Mouse (Mus musculus): ENCODE results near the gene Igfbp6.
"Not testable (repeated sequence)": the region's sequence is repeated elsewhere in the genome, so short reads cannot be mapped to it uniquely, and the experiment has no call there.

Igfbp6 gene

DNA sequence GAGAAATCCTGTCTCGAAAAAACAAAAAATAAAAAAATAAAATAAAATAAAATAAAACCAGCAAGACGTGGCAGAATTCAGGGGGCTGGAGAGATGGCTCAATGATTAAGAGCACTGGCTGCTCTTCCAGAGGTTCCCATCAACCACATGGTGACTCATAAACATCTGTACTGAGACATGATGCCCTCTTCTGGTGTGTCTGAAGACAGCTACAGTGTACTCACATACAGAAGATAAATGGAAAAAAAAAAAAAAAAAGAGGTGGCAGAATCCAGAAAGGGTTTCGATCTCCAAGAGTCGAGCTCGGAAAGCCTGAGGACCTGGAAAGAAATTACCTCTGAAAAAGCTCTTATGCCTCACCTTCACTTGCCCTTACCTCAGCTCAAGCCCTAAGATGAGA lies 3.0 kb upstream of the Igfbp6 start:
- no peak for DNase-seq

DNA sequence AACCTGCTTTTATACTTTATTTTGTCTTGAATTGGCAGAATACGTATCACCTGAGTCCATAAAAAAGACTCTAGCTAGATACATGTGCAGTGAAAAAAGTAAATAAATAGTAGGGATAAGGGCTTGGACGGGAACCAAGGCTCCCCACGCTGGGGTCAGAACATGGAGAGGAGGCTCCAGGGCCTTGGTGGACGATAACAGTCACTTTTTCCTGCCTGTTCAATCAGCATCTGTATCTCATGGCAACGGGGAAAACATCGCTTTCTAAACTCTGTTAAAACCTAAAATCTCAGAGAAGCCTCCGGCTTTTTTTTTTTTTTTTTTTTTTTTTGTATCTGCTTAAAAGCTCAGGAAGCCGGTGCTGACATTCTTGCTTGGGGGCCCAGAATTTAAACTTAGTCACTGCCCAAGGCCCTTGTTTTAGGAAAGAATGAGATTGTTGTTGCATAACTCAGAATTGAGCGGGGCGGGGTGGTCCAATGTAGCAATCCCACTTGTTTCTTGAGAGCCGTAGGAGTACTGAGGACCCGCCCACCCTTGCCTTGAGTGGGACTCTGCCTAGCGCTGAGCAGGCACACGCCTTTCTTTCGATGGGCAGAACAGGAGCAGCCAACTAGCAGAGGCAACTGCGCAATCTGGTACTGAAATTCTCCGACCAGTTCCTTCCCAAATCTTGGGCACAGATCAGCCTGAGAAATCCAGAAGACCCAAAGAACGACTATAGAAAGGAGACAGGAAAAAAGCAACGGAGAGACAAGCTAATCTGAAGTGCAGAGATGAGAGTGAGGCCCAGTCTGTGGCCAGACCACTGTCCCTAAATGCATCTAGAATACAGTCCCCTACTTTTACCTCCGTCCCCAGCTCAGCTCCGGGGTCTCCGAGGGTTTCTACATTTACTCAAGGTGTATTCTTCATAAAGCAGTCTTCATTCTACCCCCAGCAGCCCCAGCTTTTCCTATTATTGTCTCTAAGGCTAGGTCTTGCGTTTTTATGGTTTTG lies 949 bp upstream of the Igfbp6 start:
- DNase-seq: peak; percentile 81

DNA sequence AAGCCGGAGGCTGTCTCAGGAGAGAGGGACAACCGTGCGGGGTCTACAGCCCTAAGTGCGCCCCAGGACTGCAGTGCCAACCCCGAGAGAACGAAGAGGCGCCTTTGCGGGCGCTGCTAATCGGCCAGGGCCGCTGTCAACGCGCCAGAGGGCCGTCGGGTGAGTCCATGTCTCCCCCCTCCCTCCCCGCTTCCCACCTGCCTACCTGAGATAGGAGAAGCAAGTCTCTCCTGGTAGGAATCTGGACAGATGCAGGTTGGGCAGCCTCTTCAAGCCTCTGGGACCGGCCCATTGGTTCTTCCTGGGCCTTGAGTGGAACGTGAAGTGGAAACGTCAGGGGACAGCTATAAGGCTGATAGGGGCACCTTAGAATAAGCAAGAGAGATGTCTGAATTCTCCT lies 564 bp downstream of the Igfbp6 start:
- no peak for DNase-seq

DNA sequence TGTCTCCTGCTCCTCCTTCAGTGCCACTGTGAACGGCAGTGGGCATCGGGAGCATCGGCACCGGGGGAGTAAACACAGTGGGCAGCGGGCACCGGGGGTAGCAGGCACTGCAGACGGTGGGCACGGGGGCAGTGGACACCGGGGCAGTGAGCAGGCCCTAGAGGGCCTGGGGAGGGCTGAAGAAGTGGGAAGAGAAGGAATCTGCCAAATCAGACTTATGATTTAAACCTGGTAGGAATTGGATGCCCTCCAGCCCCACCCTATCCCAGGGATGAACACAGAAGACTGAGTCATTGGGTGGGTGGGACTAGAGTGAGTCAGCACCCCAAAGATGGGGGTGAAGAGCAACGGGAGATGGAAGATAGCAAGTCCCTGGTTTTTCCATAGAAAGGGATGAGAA lies 1.2 kb downstream of the Igfbp6 start:
- DNase-seq: peak; percentile 11

DNA sequence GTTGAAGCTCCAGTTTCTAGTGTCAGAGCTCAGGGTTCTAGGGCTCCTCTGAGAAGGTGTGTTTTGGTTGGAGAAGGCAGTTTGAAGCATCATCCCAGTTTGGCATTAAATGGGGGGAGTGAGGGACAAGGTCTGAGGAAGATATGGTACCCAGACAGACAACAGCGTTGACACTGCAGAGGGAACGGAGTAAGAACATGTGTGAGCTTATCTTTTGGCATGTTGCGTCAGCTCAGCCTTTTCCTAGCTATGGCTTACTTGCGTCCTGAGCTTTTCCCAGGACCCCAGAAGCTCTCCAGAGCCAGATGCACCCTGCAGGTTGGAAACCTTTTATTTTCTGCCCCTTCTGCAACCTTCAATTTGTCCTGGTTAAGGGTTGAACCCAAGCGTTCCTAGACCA lies 1.9 kb downstream of the Igfbp6 start:
- no peak for DNase-seq

DNA sequence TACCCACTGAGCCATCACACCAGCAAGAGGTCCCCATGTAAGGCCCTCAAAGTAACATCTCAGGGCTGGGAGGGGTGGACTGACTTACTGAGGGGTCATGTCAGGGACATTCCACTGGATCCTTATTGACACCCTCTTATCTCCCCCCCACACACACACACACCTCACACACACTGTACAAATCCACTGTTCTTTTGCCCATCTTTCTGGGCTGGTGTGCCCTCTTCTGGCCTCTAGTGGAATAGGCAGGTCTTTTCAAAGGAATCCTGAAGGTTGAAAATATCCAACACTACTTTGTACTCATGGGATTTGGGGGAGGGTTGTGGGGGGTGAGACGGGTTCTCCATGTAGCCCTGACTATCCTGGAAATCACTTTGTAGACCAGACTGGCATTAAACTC lies 2.7 kb downstream of the Igfbp6 start:
- DNase-seq: peak; percentile 63

DNA sequence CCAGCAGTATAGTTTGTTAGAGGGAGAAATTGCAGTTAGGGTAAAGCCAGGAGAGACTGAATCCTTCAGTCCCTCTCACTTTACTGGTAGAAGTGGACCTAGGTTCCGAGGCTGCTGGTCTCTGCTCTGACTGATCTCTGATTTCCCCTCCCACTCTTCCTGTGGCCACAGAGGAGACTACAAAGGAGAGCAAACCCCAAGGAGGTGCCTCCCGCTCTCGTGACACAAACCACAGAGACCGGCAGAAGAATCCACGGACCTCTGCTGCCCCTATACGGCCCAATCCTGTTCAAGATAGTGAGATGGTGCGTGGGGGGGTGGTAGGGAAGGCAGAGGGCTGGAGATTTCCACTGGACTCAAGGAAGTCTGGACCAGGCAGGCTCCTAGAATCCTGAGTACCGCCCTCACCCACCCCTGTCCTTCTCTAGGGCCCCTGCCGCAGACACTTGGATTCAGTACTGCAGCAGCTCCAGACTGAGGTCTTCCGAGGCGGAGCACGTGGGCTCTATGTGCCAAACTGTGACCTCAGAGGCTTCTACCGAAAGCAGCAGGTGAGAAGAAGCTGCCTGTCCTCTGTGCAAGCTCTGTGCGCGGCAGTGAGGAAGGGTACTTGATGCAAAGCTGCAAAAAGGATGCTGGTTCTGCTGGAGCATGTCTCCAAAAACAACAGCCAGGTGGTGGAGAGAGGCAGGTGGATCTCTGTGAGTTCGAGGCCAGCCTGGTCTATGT lies 3.7 kb downstream of the Igfbp6 start:
- no peak for DNase-seq

DNA sequence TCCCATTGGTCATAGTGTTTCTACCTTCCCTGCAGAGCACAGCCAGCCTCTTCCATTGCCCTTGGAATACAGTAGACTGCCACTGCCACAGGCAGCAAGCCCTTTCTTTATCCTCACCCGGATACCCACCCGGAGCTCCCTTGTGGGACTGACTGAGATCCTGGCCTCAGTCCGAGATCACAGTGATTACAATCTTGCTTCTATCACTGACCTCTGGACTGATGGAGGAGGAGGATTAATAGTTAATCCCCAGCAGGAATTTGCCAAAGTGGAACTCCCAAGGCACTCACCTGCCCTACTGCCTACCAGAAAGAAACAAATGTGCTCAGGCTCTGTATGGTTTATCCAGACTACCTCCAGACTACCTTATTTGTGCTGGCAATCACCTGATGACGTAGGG lies 5.4 kb downstream of the Igfbp6 start:
- no peak for DNase-seq

DNA sequence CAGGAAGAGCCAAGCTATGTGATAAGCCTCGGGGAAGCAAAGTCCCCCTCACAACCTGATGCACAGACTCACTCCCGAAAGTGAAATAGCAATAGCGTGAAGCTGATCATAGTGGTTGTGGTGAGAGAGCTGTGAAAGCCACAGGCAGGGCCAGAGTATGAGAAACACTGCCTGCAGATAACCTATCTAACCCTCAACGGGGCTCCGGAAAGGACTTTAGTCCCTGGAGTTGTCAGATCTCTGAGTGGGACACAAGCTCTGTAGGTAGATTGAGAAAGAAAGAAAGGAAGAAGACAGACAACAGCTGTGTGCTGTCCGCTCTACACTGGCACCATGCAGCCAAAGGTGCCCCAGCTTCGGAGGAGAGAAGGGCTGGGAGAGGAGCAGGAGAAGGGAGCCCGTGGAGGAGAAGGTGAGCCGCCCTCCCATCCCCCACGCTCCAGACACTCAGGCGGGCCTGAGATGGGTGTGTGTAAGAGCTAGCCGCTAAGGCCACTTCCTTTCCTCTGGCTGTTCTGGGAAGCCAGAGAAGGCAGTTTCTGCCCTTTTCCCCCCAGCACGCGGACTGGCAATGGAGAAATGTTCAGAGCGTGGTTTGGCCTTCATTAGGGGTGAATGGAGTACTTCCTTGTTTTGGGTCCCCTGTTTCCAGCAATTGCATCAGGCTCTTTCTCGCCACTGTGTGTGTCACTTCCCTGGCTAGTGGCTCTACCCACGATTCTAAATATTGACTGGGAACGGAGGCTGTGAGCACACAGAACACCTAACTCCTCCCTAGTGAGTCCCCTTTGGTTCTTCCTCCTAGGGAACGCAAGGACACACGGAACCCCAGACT lies 6.4 kb downstream of the Igfbp6 start, which contains the start of gene Soat2:
Soat2 (plus strand) TSS at position 226 of the 835 bp plus-strand sequence.
- peak; percentile 55 for DNase-seq

DNA sequence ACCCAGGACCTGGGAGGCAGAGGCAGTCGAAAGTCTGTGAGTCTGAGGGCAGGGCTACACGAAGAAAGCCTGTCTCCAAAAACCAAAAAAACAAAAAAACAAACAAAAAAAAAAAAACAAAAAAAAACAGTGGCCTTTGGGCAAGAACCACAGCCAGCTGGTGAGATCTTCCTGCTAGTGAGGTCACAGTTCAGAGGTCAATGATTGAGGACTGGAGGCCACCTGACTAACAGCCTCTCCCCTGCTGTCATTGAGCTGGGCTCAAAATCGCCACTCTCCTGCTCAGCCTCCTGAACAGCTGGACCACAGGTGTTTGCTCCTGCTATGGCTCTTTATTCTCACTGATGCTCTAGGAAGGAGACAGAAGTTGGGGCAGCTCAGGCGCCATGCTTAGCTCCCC lies 8.5 kb downstream of the Igfbp6 start:
- DNase-seq: no peak

DNA sequence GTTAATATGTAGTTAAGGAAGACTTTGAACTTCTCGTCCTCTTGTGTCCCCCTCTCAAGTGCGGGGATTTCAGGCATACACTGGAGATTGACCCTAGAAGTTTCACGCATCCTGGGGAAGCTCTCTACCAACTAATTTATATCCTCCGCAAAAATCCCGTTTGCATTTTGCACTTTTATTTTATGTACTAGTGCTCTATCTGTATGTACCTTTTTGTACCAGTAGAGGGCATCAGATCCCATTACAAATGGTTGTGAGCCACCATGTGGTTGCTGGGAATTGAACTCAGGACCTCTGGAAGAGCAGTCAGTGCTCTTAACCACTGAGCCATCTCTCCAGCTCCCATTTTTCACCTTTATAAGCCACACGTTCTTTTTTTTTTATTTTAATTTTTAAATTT lies 10.8 kb downstream of the Igfbp6 start:
- DNase-seq: not testable (repeated sequence)

DNA sequence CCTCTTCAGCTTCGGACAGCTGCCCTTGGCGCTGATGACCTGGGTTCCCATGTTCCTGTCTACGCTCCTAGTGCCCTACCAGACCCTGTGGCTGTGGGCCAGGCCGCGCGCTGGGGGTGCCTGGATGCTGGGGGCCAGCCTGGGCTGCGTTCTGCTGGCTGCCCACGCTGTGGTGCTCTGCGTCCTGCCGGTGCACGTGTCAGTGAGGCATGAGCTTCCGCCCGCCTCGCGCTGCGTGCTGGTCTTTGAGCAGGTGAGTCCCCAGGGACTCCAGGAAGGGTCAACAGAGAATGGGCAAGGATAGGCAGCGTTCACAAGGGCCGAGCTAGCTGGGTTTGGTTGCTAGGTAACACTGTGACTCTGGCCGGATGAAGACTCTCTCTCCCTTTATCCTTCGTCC lies 12.7 kb downstream of the Igfbp6 start:
- no peak for DNase-seq

DNA sequence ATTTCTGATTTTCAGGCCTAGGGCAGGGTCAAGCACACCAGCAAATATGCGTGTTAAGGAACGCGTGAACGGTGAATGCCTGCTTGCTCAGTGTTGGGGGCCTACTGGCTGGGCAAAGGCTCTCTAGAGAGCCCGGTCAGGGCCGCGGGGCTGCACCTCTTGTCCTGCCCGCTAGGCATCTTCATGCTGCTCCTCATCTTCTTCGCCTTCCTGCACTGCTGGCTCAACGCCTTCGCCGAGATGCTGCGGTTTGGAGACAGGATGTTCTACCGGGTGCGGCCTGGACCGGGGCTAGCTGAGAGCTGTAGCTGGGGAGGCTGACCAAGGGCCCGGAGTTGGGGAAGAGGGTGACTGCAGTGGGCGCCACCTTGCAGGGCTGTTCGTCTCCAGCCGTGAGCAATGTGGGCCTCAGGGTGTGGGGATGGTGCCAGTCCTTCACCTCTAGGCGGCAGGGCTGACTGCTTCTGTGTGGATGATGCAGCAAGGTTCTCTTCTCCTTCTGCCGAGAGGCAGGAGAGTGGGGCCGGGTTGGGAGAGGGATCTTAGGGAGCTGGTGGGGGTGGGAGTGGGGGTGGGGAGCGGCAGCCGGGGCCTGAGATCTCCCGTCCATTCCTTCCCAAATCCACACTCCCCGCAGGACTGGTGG lies 16.4 kb downstream of the Igfbp6 start:
- no peak for DNase-seq

DNA sequence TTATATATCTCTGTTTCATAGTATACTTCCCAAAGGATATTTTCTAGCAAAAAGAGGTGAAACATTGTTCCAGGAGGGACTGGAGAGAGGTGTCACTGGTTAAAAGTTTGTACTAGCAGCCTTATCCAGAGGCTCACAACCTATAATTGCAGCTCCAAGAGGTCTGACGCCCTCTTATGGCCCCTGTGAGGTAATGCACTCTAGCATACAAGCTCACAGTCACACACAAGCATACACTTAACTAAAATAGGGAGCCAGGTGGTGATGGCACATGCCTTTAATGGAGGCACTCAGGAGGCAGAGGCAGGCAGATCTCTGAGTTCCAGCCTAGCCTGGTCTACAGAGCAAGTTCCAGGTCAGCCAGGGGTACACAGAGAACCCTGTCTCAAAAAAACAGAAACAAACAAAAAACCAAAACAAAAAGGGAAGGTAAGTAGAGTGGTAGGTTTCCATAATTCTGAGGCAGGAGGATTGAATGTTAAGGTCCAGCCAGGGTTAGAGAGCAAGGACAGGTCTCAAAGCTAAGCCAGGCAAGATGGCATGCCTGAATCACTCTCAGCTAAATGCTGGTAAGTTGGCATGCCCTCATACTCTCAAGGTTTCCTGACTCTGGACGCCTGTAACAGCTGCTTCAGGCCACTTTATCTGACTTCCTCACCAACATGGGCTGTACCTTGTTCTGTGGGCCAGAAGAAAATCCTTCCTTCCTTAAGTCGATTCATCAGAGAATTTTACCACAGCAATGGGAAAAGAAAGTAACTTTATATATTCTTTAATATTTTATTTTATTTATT lies 19.9 kb downstream of the Igfbp6 start:
- no peak for DNase-seq

DNA sequence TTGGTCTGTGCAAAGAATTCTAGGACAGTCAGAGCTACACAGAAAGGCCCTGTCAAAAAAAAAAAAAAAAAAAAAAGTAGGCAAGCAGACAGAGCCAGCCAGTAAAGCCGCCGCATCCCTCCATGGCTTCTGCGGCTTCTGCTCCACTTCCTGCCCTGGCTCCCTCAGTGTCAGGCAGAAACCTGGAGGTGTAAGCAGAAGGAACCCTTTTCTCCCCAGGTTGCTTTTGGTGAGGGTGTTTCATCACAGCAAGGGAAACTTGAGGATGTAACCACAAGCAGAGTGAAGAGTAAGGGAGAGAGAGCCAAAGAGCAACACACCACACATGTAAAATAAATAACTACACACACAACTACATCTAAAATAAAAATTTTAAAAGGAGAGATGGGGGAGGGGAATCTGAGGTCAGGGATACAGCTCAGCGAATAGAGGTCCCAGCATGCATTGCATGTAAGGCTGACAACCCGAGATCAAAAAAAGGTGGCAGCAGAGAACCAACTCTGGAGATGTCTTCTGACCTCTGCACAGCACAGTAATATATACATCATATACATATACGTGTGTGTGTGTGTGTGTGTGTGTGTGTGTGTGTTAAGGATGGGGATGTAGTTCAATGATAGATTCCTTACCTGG lies 21.4 kb downstream of the Igfbp6 start:
- no peak for DNase-seq

DNA sequence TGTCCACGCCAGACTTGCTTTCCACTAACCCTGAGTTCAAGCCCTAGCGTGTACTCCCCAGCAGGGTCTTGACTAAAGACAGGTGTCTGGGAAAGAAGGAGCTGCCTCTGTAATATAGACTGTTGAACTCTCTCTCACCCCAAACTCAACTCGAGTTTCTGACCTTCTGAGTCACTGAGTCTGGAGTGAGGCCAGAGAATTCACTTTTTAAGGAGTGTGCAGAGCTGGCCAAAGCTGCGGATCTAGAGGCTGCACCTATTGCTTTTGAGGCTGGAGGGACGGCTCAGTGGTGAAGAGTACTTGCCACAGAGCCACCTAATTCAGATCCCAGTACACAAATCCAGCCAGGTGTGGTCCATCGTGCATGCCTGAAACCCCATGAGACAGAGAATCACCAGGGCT lies 23.5 kb downstream of the Igfbp6 start:
- DNase-seq: peak; percentile 52

DNA sequence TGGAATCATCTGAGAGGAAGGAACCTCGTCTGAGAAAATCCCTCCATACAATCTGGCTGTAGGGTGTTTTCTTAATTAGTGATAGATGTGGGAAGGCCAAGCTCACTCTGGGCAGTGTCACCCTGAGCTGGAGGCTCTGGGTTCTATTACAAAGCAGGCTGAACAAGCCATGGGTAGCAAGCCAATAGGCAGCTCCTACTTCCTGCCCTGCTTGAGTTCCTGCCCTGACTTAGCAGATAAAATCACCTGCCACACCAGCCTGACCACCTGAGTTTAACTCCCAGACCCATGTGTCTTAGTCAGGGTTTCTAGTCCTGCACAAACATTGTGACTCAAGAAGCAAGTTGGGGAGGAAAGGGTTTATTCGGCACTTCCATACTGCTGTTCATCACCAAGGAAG lies 24.9 kb downstream of the Igfbp6 start:
- DNase-seq: no peak

DNA sequence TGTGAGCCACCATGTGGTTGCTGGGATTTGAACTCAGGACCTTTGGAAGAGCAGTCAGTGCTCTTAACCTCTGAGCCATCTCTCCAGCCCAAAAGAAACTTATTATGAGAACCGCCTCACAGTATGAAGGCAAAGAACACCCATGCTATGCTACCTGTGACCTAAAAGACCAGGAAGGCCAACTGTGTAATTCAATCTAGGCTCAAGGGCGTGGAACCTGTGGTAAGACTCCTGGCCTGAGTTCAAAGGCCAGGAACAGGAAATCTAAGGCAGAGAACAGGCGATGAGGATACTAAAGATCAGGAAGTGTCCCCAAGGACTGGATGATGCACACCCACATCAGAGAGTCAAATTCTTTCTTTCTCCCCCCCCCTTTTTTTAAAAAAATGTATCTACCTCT lies 29.4 kb downstream of the Igfbp6 start:
- DNase-seq: no peak

DNA sequence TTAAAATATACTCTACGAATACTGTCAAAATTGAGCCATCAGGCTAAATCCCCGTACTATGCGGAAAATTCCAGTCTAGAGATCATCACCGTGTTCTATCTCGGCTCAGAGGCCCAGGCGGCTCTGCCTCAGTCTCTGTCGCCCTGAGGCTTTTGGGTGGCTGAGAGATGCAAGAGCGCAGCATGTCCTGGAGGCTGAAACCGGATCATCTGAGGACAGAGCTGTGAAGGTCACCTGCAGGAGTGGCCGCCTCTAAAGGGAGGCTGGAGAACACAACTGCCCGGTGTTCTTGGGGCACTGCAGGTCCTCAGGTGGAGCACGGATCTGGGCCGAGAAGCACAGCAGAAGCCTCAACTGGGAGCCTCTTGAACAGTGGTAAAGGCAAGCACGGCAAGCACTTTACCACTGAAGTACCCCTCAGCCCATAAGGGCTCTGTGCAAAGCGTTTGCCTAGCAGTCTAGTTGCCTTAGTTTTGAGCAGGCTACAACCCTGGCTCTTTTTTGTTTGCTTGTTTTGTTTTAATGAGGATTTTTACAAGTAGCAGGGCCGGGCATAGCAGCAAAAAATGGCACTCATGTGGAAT lies 31.7 kb downstream of the Igfbp6 start:
- DNase-seq: no peak

DNA sequence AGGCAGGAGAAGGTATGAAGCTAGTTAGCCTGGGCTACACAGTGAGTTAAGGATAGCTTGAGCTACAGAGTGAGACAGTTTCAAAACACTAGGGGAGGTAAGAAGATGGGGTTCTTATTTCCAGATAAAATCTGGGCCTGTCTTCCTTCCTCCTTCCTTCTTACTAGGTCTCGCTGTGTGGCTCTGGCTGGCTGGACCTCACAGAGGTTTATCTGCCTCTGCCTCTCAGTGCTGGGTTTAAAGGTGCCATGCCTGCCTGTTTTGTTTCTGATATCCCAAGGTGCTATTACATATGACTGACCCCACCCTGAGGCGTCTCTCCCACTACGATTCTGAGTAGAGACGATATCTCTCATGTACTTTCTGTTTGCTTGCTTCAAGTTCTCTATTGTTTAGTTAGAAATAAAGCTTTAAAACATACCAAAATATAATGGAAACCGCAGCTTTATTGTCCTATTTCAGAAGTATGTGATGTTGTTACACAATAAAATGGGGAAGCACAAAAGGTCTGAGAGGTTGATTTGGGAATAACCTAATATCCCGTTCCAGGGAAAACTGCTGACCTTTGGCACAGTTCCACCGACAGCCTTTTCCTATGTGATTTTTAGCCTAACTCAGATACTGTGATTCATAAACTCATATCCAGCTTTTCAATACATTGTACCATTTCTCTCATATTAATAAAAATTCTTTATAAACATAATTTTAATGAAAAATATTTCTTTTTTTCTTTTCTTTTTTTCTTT lies 32.6 kb downstream of the Igfbp6 start:
- DNase-seq: no peak
